Comparison of ENCODE assay signal across 8 mouse cellular contexts in genomic region chr5:103693041-103693641, GRCm38 (mm10). TPM values are rescaled to one million over a fixed set of nuclear protein-coding genes. Genes with fewer than 3 reads are reported as not detected.
DNase-seq lines count a peak whose midpoint lies in the region; ATAC-seq lines count a peak whose summit lies in the region.

No protein-coding gene starts in this region.

- peaks cover 17% of the 10 kb centered on the region; the same call in 1 of the 2 replicates for H3K27me3 ChIP-seq in embryonic facial prominence, embryonic 15.5 days
- H3K27me3 ChIP-seq in splenic B cell, adult 2 months (ENCODE audit: control insufficient read depth, insufficient read depth, low read length, poor library complexity, severe bottlenecking) = no peaks in the 10 kb centered on the region

- intact Hi-C loops in heart, postnatal 10 days (cut with DNase I) = no loop called here

- under 1% methylated on average over 28 of the region's 28 CpGs for WGBS in embryonic facial prominence, embryonic 15.5 days

- H3K9me3 ChIP-seq in embryonic facial prominence, embryonic 15.5 days (replicated peaks) = no peaks in the 10 kb centered on the region

- H3K36me3 ChIP-seq in embryonic facial prominence, embryonic 15.5 days = no peaks in the 10 kb centered on the region
- H3K36me3 ChIP-seq in splenic B cell, adult 2 months (ENCODE audit: control insufficient read depth, insufficient read depth, low read length, poor library complexity, severe bottlenecking) = no peaks in the 10 kb centered on the region

- ATAC-seq in embryonic facial prominence, embryonic 15.5 days (ENCODE audit: insufficient number of reproducible peaks, low FRiP score, low TSS enrichment, low read depth) = no peak
- peak; percentile 56 for ATAC-seq in megakaryocyte progenitor cell, adult 5-6 weeks (replicated peaks; ENCODE audit: poor library complexity)

- H3K27ac ChIP-seq in embryonic facial prominence, embryonic 15.5 days (replicated peaks) = no peak overlapping the region

- peak overlapping the region; percentile 100 for H3K4me2 ChIP-seq in embryonic facial prominence, embryonic 15.5 days (replicated peaks)

- peak; percentile 27 for DNase-seq in A20 (ENCODE audit: low read depth, low spot score)
- peak; percentile 62 for DNase-seq in Muller cell, postnatal 12 days (ENCODE audit: inconsistent ontology term)
- DNase-seq in heart, postnatal 10 days = peak; percentile 30 to 41
- peak; percentile 58 to 61 for DNase-seq in kidney, postnatal 36 days
- DNase-seq in splenic B cell, adult 2 months (ENCODE audit: low read depth, low spot score) = peak; percentile 44
- no peak for DNase-seq in right cerebral cortex, postnatal 4 days

- H3K4me1 ChIP-seq in embryonic facial prominence, embryonic 15.5 days = peaks cover 19% of the 10 kb centered on the region

- peak overlapping the region; percentile 54 for H3K9ac ChIP-seq in embryonic facial prominence, embryonic 15.5 days

- H3K4me3 ChIP-seq in embryonic facial prominence, embryonic 15.5 days (replicated peaks) = peak overlapping the region; percentile 63

RNA-seq across cellular contexts. Expression of gene Aff1, which starts 1.0 kb away (rescaled TPM):
- 6.9 and 7.1 TPM in 2 replicates for polyA plus RNA-seq in embryonic facial prominence, embryonic 15.5 days (2015; fragmentation: Nextera tagmentation; extraction: Ambion mirVana)
- total RNA-seq in heart, postnatal 10 days (2021) = 10 to 100 TPM; 38.4 to 56.7 TPM
- 78.6 and 86.8 TPM in 2 replicates for total RNA-seq in megakaryocyte progenitor cell, adult 5-6 weeks (2015)
- 34.1 and 44.3 TPM in 2 replicates for total RNA-seq in megakaryocyte progenitor cell, adult 5-6 weeks (2017)

RNA-seq across cellular contexts. Expression of gene 1700016H13Rik, which starts 37.3 kb away (rescaled TPM):
- 0.12 and 0.15 TPM in 2 replicates for polyA plus RNA-seq in embryonic facial prominence, embryonic 15.5 days (2015; fragmentation: Nextera tagmentation; extraction: Ambion mirVana)
- not detected for total RNA-seq in heart, postnatal 10 days (2021)
- total RNA-seq in megakaryocyte progenitor cell, adult 5-6 weeks (2015) = 0.12 TPM in 1 of 2 replicates, not detected in the other
- total RNA-seq in megakaryocyte progenitor cell, adult 5-6 weeks (2017) = not detected in 2 replicates
